Mouse (Mus musculus) lung, embryonic 14.5 days (tissue): ENCODE measurements at regions not wholly inside any gene's neighbourhood (a gene's known extent, or its start where the extent isn't known, plus 50 kb on each side); places are given as distances from the start of the nearest gene placed in this dataset.

Experiments
- ATAC-seq: fragments of 200-750 bp; cut with Nextera tagmentation; 2 replicates; pipeline ENCODE4 v1.8.0; 2017; ENCODE audit warnings: mild to moderate bottlenecking, moderate TSS enrichment, moderate library complexity; ENCODE audit not compliant: insufficient read depth
- DNase-seq: peaks from one replicate; pipeline ENCODE4 v3.0.0-alpha.2; 2015
- H3K27ac ChIP-seq: fragments of 300-500 bp; sonication (generic); 2 replicates; pipeline ENCODE4 v1.5.1; 2014; ENCODE audit warnings: low read depth, mild to moderate bottlenecking, moderate library complexity
- H3K27me3 ChIP-seq: fragments of 300-500 bp; sonication (generic); 2 replicates; pipeline ENCODE4 v1.6.1; 2014; ENCODE audit warnings: low read length, control low read depth; ENCODE audit not compliant: insufficient read depth
- H3K36me3 ChIP-seq: fragments of 300-500 bp; sonication (generic); 2 replicates; pipeline ENCODE4 v1.6.1; 2014; ENCODE audit warnings: control low read depth; ENCODE audit not compliant: insufficient read depth
- H3K4me1 ChIP-seq: fragments of 300-500 bp; sonication (generic); 2 replicates; pipeline ENCODE4 v1.6.1; 2014; ENCODE audit warnings: antibody characterized with exemption, control low read depth; ENCODE audit not compliant: insufficient read depth
- H3K4me2 ChIP-seq: fragments of 300-500 bp; sonication (generic); 2 replicates; pipeline ENCODE4 v1.6.1; 2014; ENCODE audit warnings: mild to moderate bottlenecking
- H3K4me3 ChIP-seq: fragments of 300-500 bp; sonication (generic); 2 replicates; pipeline ENCODE4 v1.5.1; 2014; ENCODE audit warnings: low read depth, low read length
- H3K9ac ChIP-seq: fragments of 300-500 bp; sonication (generic); 2 replicates; pipeline ENCODE4 v1.6.1; 2014
- H3K9me3 ChIP-seq: fragments of 300-500 bp; sonication (generic); 2 replicates; pipeline ENCODE4 v1.6.1; 2016; ENCODE audit warnings: low read depth, low read length, control low read depth
- CTCF ChIP-seq: IDR thresholded peaks from 2 replicates; pipeline ENCODE4 v1.5.1; 2016; ENCODE audit warnings: antibody characterized with exemption, low read depth
- WGBS: fragments of 180-500 bp; shearing (Covaris S2); extraction: QIAGEN DNeasy Blood & Tissue Kit; methylation state at CpG from one replicate; pipeline ENCODE4 v1.1.7; 2014; 5-methylcytosine and 5-hydroxymethylcytosine counted together

DNA sequence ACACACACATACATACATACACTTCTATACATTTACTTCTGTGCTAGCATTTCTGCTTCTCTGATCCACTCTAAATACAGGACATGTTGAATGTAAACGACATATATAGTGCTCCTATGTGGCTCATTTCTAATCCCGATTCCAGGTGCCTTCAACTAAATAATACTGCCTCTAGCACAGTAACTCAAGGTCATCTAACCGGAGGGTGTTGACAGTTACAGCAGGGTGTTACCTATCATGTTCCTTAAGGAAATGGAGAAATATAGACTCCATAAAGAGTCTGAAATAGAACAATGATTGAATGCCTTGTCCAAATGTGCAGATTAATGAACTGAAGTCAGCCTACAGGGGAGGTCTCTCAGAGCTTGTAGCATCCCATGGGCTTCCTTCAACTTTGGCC lies 307.3 kb upstream of the Apob start:
- no peak for ATAC-seq
- Histone ChIP-seq H3K4me3 (no peak overlapping the region), H3K4me2 (no peak overlapping the region), H3K27me3 (no peaks in the 10 kb centered on the region), H3K36me3 (no peaks in the 10 kb centered on the region), H3K9me3 (no peaks in the 10 kb centered on the region), H3K4me1 (no peaks in the 10 kb centered on the region), H3K27ac (no peak overlapping the region), H3K9ac (no peak overlapping the region)
- 53% methylated on average over 3 of the region's 3 CpGs for WGBS
- no peak for DNase-seq
- no peak for TF ChIP-seq CTCF

DNA sequence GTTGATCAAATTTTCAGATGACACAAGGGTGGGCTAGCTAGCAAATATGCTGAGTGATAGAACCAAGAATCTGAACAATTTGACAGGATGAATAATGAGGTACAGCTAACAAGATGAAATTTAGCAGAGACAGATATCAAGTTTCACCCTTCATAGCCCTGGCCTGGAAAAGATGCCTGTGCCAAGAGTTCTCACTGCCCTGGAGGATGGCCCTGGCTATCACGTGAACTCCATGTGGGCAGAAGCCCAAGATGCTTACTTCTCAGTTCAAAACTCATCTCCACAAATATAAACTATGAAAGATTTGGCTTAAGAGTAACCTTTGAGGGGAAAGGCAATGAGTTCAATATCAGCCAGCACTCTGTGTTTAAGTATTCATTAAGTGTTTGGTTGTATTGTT lies 306.9 kb upstream of the Apob start:
- TF ChIP-seq CTCF = no peak
- Histone ChIP-seq H3K27me3 (no peaks in the 10 kb centered on the region), H3K9me3 (no peaks in the 10 kb centered on the region), H3K4me1 (no peaks in the 10 kb centered on the region), H3K36me3 (no peaks in the 10 kb centered on the region), H3K4me2 (no peak overlapping the region), H3K4me3 (no peak overlapping the region), H3K27ac (no peak overlapping the region), H3K9ac (no peak overlapping the region)
- peak; percentile 54 for DNase-seq
- peak; percentile 68; the same call in 1 of the 2 replicates for ATAC-seq
- WGBS = 29% methylated on average over 1 of the region's 1 CpGs

DNA sequence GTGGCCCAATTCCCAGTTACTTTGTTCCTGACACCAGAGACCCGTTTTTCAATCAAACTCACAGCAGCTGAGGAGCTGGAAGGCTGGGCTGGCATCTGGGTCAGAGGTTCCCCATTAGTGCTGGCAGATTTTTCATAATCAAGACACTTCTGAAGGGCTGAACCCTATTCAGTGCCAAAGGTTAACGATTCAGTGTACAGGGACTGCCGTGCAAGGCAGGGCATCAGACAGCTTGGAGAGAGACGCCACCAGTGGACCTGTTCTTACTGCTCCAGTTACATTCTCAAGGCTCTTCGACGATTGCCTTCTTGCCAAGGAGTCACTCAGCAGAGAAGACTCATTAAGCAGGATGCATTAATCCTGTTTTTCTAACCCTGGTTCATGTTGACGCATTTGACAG lies 285.5 kb upstream of the Apob start:
- ATAC-seq (no peak), DNase-seq (no peak)
- Histone ChIP-seq H3K4me1 (no peaks in the 10 kb centered on the region), H3K27ac (no peak overlapping the region), H3K4me2 (no peak overlapping the region), H3K9ac (no peak overlapping the region), H3K36me3 (no peaks in the 10 kb centered on the region), H3K9me3 (no peaks in the 10 kb centered on the region), H3K27me3 (no peaks in the 10 kb centered on the region), H3K4me3 (no peak overlapping the region)
- whole genome bisulfite sequencing = 51% methylated on average over 7 of the region's 7 CpGs
- no peak for TF ChIP-seq CTCF

DNA sequence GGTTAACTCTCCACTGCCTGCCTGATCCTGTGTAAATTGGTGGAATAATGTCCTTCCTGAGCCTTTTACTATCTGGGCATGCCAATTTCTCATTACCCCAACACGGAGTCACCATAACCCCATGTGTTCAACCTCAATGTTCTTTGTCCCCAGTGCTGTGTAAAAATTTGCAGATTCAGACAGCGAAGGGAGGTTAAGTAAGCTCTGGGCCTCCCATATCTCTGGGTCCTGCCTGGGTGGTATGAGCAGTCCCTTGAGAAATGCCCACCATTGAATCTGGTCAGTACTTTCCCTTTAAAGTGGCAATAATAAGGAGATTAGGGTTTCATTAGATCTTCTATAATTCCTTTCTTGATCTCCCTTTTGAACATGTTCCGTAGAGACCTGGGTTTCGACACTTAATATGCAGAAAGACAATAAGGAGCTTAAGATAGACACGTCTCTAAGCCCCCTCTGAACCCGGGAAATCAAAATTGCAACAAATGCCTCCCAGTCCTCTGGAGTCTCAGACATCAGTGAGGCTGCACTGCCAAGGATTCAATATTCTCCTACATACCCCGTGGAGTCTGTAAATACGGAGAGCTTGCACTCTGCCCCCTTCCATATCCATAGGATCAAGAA lies 279.0 kb upstream of the Apob start:
- ATAC-seq = no peak
- no peaks in the 10 kb centered on the region for H3K36me3 ChIP-seq
- H3K4me2 ChIP-seq = no peak overlapping the region
- H3K9me3 ChIP-seq = no peaks in the 10 kb centered on the region
- no peak for DNase-seq
- WGBS = 79% methylated on average over 8 of the region's 8 CpGs
- H3K4me3 ChIP-seq = no peak overlapping the region
- no peak overlapping the region for H3K27ac ChIP-seq
- no peak overlapping the region for H3K9ac ChIP-seq
- H3K4me1 ChIP-seq = no peaks in the 10 kb centered on the region
- no peaks in the 10 kb centered on the region for H3K27me3 ChIP-seq
- TF ChIP-seq CTCF = no peak

DNA sequence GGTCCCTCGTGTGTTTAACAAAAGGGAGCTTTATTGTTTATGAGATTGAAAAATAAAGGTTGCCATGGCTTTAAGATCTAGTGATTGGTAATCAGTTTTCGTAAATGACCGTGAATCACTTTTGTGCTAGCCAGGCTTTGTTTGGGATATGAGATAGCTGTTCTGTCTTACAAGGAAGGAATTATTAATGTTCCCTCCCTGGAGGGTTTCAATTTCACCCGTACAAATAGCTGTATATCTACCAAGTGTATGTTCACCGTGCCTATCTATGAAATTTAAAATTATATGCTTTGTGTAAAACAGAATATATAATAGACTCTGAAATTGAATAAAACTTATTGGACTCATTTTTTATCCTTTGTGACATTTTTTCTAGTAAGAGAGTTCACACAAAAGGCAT lies 268.3 kb upstream of the Apob start:
- TF ChIP-seq CTCF = no peak
- no peak overlapping the region for H3K4me2 ChIP-seq
- no peaks in the 10 kb centered on the region for H3K4me1 ChIP-seq
- H3K4me3 ChIP-seq = no peak overlapping the region
- H3K9ac ChIP-seq = no peak overlapping the region
- no peak overlapping the region for H3K27ac ChIP-seq
- WGBS = 46% methylated on average over 5 of the region's 5 CpGs
- no peak for ATAC-seq
- H3K27me3 ChIP-seq = no peaks in the 10 kb centered on the region
- DNase-seq = no peak
- H3K36me3 ChIP-seq = no peaks in the 10 kb centered on the region
- H3K9me3 ChIP-seq = no peaks in the 10 kb centered on the region

DNA sequence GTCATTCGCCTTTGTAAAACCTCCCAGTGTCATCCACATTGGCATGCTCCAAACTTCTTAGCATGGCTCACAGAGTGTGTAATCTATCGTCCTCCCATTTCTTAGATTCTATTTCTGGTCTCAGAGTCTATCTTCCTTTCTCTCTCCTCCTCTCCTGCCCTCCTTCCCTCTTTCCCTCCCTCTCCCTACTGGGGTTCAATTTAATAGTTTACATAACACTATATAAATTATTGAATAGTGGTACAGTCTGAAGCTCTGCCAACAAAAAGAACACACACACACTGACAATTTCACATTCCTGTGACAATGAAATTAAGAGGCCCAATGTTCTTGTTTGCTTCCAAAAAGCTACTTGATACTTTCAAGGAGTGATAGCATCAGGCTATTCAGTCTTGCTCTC lies 267.6 kb upstream of the Apob start:
- H3K27me3 ChIP-seq = no peaks in the 10 kb centered on the region
- H3K9me3 ChIP-seq = no peaks in the 10 kb centered on the region
- H3K4me3 ChIP-seq = no peak overlapping the region
- H3K27ac ChIP-seq = no peak overlapping the region
- DNase-seq = peak; percentile 65
- 48% methylated on average over 2 of the region's 2 CpGs for WGBS
- H3K9ac ChIP-seq = no peak overlapping the region
- no peak for TF ChIP-seq CTCF
- ATAC-seq = peak; percentile 86
- H3K4me1 ChIP-seq = no peaks in the 10 kb centered on the region
- no peak overlapping the region for H3K4me2 ChIP-seq
- H3K36me3 ChIP-seq = no peaks in the 10 kb centered on the region

DNA sequence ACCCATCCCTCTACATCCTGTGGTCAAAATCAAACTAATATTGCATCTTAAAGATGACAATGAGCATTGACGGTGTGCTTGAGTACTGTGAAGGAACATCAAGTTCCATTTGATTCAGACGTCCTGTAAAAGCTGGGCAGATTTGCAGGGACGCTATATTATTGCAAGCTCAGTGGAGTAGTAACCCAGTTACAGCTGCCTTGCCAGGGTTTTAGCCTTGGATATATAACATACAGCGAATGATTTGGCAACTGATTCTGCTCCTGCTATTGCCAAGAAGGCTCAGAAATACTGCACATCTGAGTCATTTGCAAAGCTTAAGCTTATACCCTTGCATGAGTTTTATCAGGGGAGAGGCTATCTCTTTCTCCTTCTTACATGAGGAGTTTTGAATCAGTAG lies 262.4 kb upstream of the Apob start:
- no peak for ATAC-seq
- WGBS = 91% methylated on average over 4 of the region's 4 CpGs

DNA sequence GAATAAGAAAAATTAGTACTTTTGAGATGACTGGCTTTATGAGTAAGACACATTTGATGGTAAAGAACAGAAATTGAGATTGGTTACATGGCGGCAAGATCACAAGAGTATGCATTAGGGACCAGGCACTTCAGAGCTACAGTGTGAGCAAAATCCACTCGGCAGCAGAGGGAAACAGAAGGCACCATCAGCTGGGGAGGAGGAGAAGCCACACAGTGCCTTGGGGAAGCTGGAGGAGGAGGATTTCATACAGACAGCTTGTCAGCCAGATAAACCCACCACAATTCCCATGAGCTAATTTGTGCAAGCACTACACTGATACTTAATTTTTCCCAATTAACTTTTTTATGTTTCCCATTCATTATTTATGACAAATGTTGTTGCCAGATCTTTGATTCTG lies 258.9 kb upstream of the Apob start:
- Histone ChIP-seq H3K9me3 (no peaks in the 10 kb centered on the region), H3K4me1 (no peaks in the 10 kb centered on the region), H3K36me3 (no peaks in the 10 kb centered on the region), H3K4me3 (no peak overlapping the region), H3K27ac (no peak overlapping the region), H3K9ac (no peak overlapping the region), H3K4me2 (no peak overlapping the region), H3K27me3 (no peaks in the 10 kb centered on the region)
- ATAC-seq (no peak), DNase-seq (no peak)
- no peak for TF ChIP-seq CTCF
- WGBS = 83% methylated on average over 2 of the region's 2 CpGs

More for the DNA sequence above, 262.4 kb upstream of the Apob start:
- H3K36me3 ChIP-seq = no peaks in the 10 kb centered on the region
- H3K4me2 ChIP-seq = no peak overlapping the region
- no peaks in the 10 kb centered on the region for H3K4me1 ChIP-seq
- no peaks in the 10 kb centered on the region for H3K9me3 ChIP-seq
- no peaks in the 10 kb centered on the region for H3K27me3 ChIP-seq
- H3K9ac ChIP-seq = no peak overlapping the region
- H3K27ac ChIP-seq = no peak overlapping the region
- no peak for TF ChIP-seq CTCF
- no peak overlapping the region for H3K4me3 ChIP-seq
- no peak for DNase-seq
